Mouse (Mus musculus) stomach, postnatal 0 days (tissue): ENCODE data around the gene Pan2. TPM values are rescaled to one million over a fixed set of nuclear protein-coding genes. Genes with fewer than 3 reads are reported as not detected.

Source experiments
- ATAC-seq: fragments of 200-750 bp; cut with Nextera tagmentation; 2 replicates; pipeline ENCODE4 v1.8.0; 2017; ENCODE audit not compliant: low FRiP score, low TSS enrichment
- DNase-seq: peaks from one replicate; pipeline ENCODE4 v3.0.0-alpha.2; 2016; ENCODE audit warnings: low spot score
- H3K27ac ChIP-seq: fragments of 300-500 bp; sonication (generic); replicated peaks from 2 replicates; pipeline ENCODE4 v1.5.1; 2014; ENCODE audit warnings: mild to moderate bottlenecking, control low read depth
- H3K27me3 ChIP-seq: fragments of 300-500 bp; sonication (generic); 2 replicates; pipeline ENCODE4 v1.6.1; 2014; ENCODE audit warnings: low read length; ENCODE audit not compliant: control insufficient read depth, insufficient read depth
- H3K36me3 ChIP-seq: fragments of 300-500 bp; sonication (generic); 2 replicates; pipeline ENCODE4 v1.6.1; 2014; ENCODE audit warnings: low read length, mixed read lengths; ENCODE audit not compliant: control insufficient read depth, insufficient read depth
- H3K4me1 ChIP-seq: fragments of 300-500 bp; sonication (generic); replicated peaks from 2 replicates; pipeline ENCODE4 v1.6.1; 2014; ENCODE audit warnings: antibody characterized with exemption; ENCODE audit not compliant: control insufficient read depth, insufficient read depth
- H3K4me2 ChIP-seq: fragments of 300-500 bp; sonication (generic); replicated peaks from 2 replicates; pipeline ENCODE4 v1.6.1; 2014; ENCODE audit warnings: low read depth, mild to moderate bottlenecking, control low read depth, moderate library complexity
- H3K4me3 ChIP-seq: fragments of 300-500 bp; sonication (generic); 2 replicates; pipeline ENCODE4 v1.5.1; 2014; ENCODE audit warnings: low read depth, low read length, control low read depth
- H3K9ac ChIP-seq: fragments of 300-500 bp; sonication (generic); 2 replicates; pipeline ENCODE4 v1.6.1; 2014; ENCODE audit warnings: mild to moderate bottlenecking, low read length, control low read depth, mixed read lengths
- H3K9me3 ChIP-seq: fragments of 300-500 bp; sonication (generic); 2 replicates; pipeline ENCODE4 v1.6.1; 2016; ENCODE audit warnings: low read length; ENCODE audit not compliant: control insufficient read depth
- CTCF ChIP-seq: IDR thresholded peaks from 2 replicates; pipeline ENCODE4 v1.5.1; 2016; ENCODE audit warnings: antibody characterized with exemption, low read depth, mild to moderate bottlenecking, moderate library complexity
- EP300 ChIP-seq: optimal IDR thresholded peaks from 2 replicates; pipeline ENCODE3; 2016; ENCODE audit warnings: antibody characterized with exemption
- WGBS: fragments of 180-500 bp; shearing (Covaris S2); extraction: QIAGEN DNeasy Blood & Tissue Kit; methylation state at CpG from one replicate; pipeline ENCODE4 v1.1.7; 2014; 5-methylcytosine and 5-hydroxymethylcytosine counted together
- polyA plus RNA-seq: library from polyadenylated mRNA; unstranded; fragments of >200 nt; fragmentation: Nextera tagmentation; extraction: Ambion mirVana; gene quantifications from 2 replicates; pipeline ENCODE4 v1.2.1, GENCODE M21; 2015

Gene Pan2
- polyA plus RNA-seq, 1 experiment from 2014 or later: 12.6 TPM

- 0 out of 2 replicates have a peak, but pooled peaks have one; percentile 17 for ATAC-seq
- Histone ChIP-seq H3K9me3 (no peaks in the 10 kb centered on the region), H3K4me2 (no peak overlapping the region), H3K9ac (no peak overlapping the region), H3K27me3 (no peaks in the 10 kb centered on the region), H3K4me3 (no peak overlapping the region), H3K36me3 (peaks cover 16% of the 10 kb centered on the region; the same call in 1 of the 2 replicates), H3K27ac (no peak overlapping the region), H3K4me1 (no peaks in the 10 kb centered on the region)
- TF ChIP-seq CTCF: peak; percentile 73
- no peak for TF ChIP-seq EP300
- no peak for DNase-seq
- 47% methylated on average over 3 of the region's 3 CpGs for WGBS
Measured at GRCm38 (mm10) chr10:128362568-128362967, 59.4 kb downstream of the Pan2 start.

- no peak for DNase-seq
- H3K9me3 ChIP-seq: no peaks in the 10 kb centered on the region
- peak overlapping the region; percentile 66 for H3K4me3 ChIP-seq
Measured at GRCm38 (mm10) chr10:128367899-128368401, 64.8 kb downstream of the Pan2 start.

GRCm38 (mm10) chr10:128368402-128369217 lies 65.5 kb downstream of the Pan2 start, which contains the start of gene Coq10a:
Gene Coq10a (minus strand): TSS chr10:128368997.
- ATAC-seq: peak; percentile 95
- H3K36me3 ChIP-seq: no peaks in the 10 kb centered on the region
- WGBS: under 1% methylated on average over 64 of the region's 87 CpGs

More at GRCm38 (mm10) chr10:128367899-128368401, 64.8 kb downstream of the Pan2 start:
- 15% methylated on average over 19 of the region's 19 CpGs for WGBS
- Histone ChIP-seq H3K9ac (peak overlapping the region; percentile 76), H3K4me1 (no peaks in the 10 kb centered on the region), H3K36me3 (peaks cover 5% of the 10 kb centered on the region; the same call in 1 of the 2 replicates), H3K27me3 (no peaks in the 10 kb centered on the region), H3K27ac (peak overlapping the region; percentile 95), H3K4me2 (peak overlapping the region; percentile 62)
- no peak for TF ChIP-seq EP300
- TF ChIP-seq CTCF: no peak
- no peak for ATAC-seq

GRCm38 (mm10) chr10:128369218-128369543 lies 66.0 kb downstream of the Pan2 start:
- DNase-seq: no peak
- Histone ChIP-seq H3K9ac (peak overlapping the region; percentile 76), H3K36me3 (no peaks in the 10 kb centered on the region), H3K27ac (peak overlapping the region; percentile 95), H3K4me1 (no peaks in the 10 kb centered on the region), H3K27me3 (no peaks in the 10 kb centered on the region), H3K4me2 (peak overlapping the region; percentile 62), H3K4me3 (peak overlapping the region; percentile 66), H3K9me3 (no peaks in the 10 kb centered on the region)
- no peak for ATAC-seq
- TF ChIP-seq EP300 (no peak), CTCF (no peak)
- WGBS: 2% methylated on average over 9 of the region's 9 CpGs

More at GRCm38 (mm10) chr10:128368402-128369217, 65.5 kb downstream of the Pan2 start, which contains the start of gene Coq10a:
- H3K27ac ChIP-seq: peak within 1 kb of the TSS; percentile 95
- peak; percentile 94 for DNase-seq
- peak within 1 kb of the TSS; percentile 76 for H3K9ac ChIP-seq
- H3K27me3 ChIP-seq: no peaks in the 10 kb centered on the region
- no peak for TF ChIP-seq EP300
- 0 out of 2 replicates have a peak, but pooled peaks have one; percentile 12 for TF ChIP-seq CTCF
- H3K9me3 ChIP-seq: no peaks in the 10 kb centered on the region
- H3K4me1 ChIP-seq: no peaks in the 10 kb centered on the region
- peak within 1 kb of the TSS; percentile 62 for H3K4me2 ChIP-seq
- peak within 1 kb of the TSS; percentile 66 for H3K4me3 ChIP-seq

- Histone ChIP-seq H3K9me3 (no peaks in the 10 kb centered on the region), H3K36me3 (no peaks in the 10 kb centered on the region), H3K27me3 (no peaks in the 10 kb centered on the region), H3K4me3 (0 out of 2 replicates have a peak overlapping the region, but pooled peaks have one; percentile 66), H3K4me2 (peak overlapping the region; percentile 62), H3K27ac (peak overlapping the region; percentile 95), H3K4me1 (no peaks in the 10 kb centered on the region), H3K9ac (no peak overlapping the region; the same call in 1 of the 2 replicates)
- DNase-seq: no peak
- no peak for TF ChIP-seq CTCF
- no peak for TF ChIP-seq EP300
- ATAC-seq: no peak
- WGBS: 61% methylated on average over 6 of the region's 6 CpGs
Measured at GRCm38 (mm10) chr10:128369599-128369998, 66.5 kb downstream of the Pan2 start.
